Mouse (Mus musculus) hindbrain, embryonic 14.5 days (tissue): ENCODE results near the gene Dlgap4. TPM values are rescaled to one million over a fixed set of nuclear protein-coding genes. Genes with fewer than 3 reads are reported as not detected.

Experiments used
- ATAC-seq: fragments of 200-750 bp; cut with Nextera tagmentation; 2 replicates; pipeline ENCODE4 v1.8.0; 2017; ENCODE audit warnings: moderate number of reproducible peaks, mild to moderate bottlenecking, moderate TSS enrichment, moderate library complexity; ENCODE audit not compliant: low FRiP score
- DNase-seq: peaks from one replicate; pipeline ENCODE4 v3.0.0-alpha.2; 2015; ENCODE audit warnings: low spot score
- H3K27ac ChIP-seq: fragments of 300-500 bp; sonication (generic); 2 replicates; pipeline ENCODE4 v1.5.1; 2014; ENCODE audit warnings: mild to moderate bottlenecking, moderate library complexity
- H3K27me3 ChIP-seq: fragments of 300-500 bp; sonication (generic); 2 replicates; pipeline ENCODE4 v1.6.1; 2014; ENCODE audit warnings: mild to moderate bottlenecking, low read length, mixed read lengths; ENCODE audit not compliant: control insufficient read depth, insufficient read depth
- H3K36me3 ChIP-seq: fragments of 300-500 bp; sonication (generic); replicated peaks from 2 replicates; pipeline ENCODE4 v1.6.1; 2014; ENCODE audit not compliant: control insufficient read depth, insufficient read depth
- H3K4me1 ChIP-seq: fragments of 300-500 bp; sonication (generic); replicated peaks from 2 replicates; pipeline ENCODE4 v1.6.1; 2014; ENCODE audit warnings: antibody characterized with exemption, low read length, mixed read lengths; ENCODE audit not compliant: control insufficient read depth, insufficient read depth
- H3K4me2 ChIP-seq: fragments of 300-500 bp; sonication (generic); replicated peaks from 2 replicates; pipeline ENCODE4 v1.6.1; 2014; ENCODE audit warnings: mild to moderate bottlenecking, moderate library complexity
- H3K4me3 ChIP-seq: fragments of 300-500 bp; sonication (generic); replicated peaks from 2 replicates; pipeline ENCODE4 v1.5.1; 2014; ENCODE audit warnings: mild to moderate bottlenecking, low read length
- H3K9ac ChIP-seq: fragments of 300-500 bp; sonication (generic); 2 replicates; pipeline ENCODE4 v1.6.1; 2014
- H3K9me3 ChIP-seq: fragments of 300-500 bp; sonication (generic); 2 replicates; pipeline ENCODE4 v1.6.1; 2016; ENCODE audit warnings: low read length; ENCODE audit not compliant: control insufficient read depth
- WGBS: fragments of 180-500 bp; shearing (Covaris S2); extraction: QIAGEN DNeasy Blood & Tissue Kit; methylation state at CpG from one replicate; pipeline ENCODE4 v1.1.7; 2014; 5-methylcytosine and 5-hydroxymethylcytosine counted together
- polyA plus RNA-seq: library from polyadenylated mRNA; unstranded; fragments of >200 nt; fragmentation: Nextera tagmentation; extraction: Ambion mirVana; gene quantifications from 2 replicates; pipeline ENCODE4 v1.2.1, GENCODE M21; 2014

Dlgap4 gene
- polyA plus RNA-seq, 1 experiment from 2014 or later, result 220 TPM

DNA sequence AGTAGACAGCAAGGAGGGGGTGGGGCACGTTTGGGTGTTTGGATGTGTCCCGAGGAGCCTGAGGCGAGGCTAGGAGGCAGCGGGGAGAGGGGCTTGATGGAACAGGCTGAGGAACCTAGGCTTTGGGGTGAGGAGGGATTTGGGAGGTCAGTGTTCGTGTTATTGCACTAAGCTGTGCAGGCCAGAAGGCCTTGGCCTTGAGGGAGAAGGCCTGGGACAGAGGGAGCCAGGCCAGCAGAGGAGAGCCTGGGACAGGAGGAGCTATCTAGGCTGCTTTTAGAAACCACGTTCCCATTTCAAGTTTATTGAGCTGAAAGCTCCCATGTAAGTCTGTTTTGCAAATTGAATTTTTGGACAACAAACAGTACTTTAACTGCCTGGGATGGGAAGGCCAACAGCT is 46.5 kb downstream of the Dlgap4 start:
- Histone ChIP-seq H3K9me3 (no peaks in the 10 kb centered on the region), H3K36me3 (no peaks in the 10 kb centered on the region), H3K27ac (no peak overlapping the region), H3K4me1 (no peaks in the 10 kb centered on the region), H3K4me3 (no peak overlapping the region), H3K27me3 (no peaks in the 10 kb centered on the region), H3K4me2 (no peak overlapping the region), H3K9ac (no peak overlapping the region)
- ATAC-seq (no peak), DNase-seq (no peak)
- WGBS, result 87% methylated on average over 6 of the region's 6 CpGs

DNA sequence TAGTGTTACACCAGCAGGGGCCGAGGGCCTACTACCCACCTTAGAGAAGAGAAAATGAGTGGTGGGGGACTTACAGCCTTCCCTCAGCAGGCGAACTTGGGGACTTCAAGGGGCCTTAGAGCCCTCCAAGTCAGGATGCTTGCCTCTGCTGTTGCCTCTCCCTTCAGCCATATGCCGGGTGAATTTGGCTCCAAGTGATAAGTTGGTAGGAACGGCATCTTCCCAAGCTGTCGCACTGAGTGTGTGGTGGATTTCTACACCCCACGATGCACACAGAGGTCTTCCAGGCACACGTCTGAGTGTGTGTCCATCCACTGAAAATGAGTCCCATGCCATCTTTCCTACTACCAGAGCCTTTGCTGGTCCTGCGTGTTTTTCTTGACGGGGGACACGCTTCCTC is 49.7 kb downstream of the Dlgap4 start:
- Histone ChIP-seq H3K36me3 (no peaks in the 10 kb centered on the region), H3K27ac (no peak overlapping the region), H3K4me1 (peaks cover 4% of the 10 kb centered on the region), H3K27me3 (no peaks in the 10 kb centered on the region), H3K4me3 (no peak overlapping the region), H3K9ac (no peak overlapping the region), H3K9me3 (no peaks in the 10 kb centered on the region), H3K4me2 (no peak overlapping the region)
- no peak for ATAC-seq
- 88% methylated on average over 10 of the region's 10 CpGs for WGBS
- DNase-seq, result no peak

DNA sequence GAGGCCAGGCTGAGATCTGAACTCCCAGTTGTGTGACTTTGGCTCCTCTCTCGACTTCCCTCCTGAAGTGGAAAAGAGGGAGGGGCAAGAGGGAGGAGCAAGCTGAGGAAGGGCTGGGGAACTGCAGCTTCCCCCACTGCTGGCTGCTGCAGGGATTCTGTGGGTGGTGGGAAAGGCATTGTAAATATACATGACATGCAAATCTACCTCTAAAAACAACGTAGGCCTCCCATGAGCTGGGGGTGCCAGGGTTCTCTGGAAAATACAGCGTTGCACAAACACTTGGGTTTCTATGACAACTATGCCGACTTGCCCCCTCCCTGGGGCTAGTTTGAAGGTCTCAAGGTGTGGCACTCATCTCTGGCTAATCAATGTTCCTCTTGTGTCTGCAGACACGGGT is 50.9 kb downstream of the Dlgap4 start:
- H3K4me3 ChIP-seq, result no peak overlapping the region
- no peak overlapping the region for H3K9ac ChIP-seq
- no peak overlapping the region for H3K27ac ChIP-seq
- H3K9me3 ChIP-seq, result no peaks in the 10 kb centered on the region
- ATAC-seq (no peak), DNase-seq (no peak)
- 25% methylated on average over 5 of the region's 5 CpGs for WGBS
- peaks cover 4% of the 10 kb centered on the region for H3K4me1 ChIP-seq
- no peak overlapping the region for H3K4me2 ChIP-seq
- no peaks in the 10 kb centered on the region for H3K27me3 ChIP-seq
- H3K36me3 ChIP-seq, result no peaks in the 10 kb centered on the region

DNA sequence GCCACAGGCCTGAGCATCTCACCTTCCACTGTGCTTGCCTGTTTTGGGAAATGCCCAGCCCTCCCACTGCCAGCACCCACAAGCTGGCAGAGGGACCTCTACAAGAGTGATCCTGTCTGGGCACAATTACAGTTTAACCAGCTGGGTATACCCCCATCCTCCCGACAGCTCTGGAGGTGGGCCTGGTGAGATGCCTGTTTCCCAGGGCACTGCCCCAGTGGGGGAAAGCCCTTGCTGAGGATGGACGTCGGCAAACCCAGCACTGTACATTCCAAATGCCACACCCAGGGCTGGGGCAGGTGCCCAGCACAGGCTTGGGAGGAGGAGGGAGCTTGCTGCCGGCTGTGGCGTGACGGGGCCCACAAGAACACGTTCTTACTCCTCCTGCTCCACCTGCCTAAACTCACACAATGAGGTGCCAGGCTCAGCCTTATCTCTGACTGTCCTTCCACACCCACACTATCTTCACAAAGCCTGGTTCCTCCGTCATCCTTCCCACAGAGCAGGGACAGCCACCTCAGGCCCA is 51.6 kb downstream of the Dlgap4 start:
- no peak overlapping the region for H3K9ac ChIP-seq
- ATAC-seq (0 out of 2 replicates have a peak, but pooled peaks have one; percentile 29), DNase-seq (no peak)
- WGBS, result 66% methylated on average over 8 of the region's 8 CpGs
- peaks cover 4% of the 10 kb centered on the region for H3K4me1 ChIP-seq
- H3K36me3 ChIP-seq, result no peaks in the 10 kb centered on the region
- H3K27me3 ChIP-seq, result no peaks in the 10 kb centered on the region
- no peak overlapping the region for H3K4me2 ChIP-seq
- no peak overlapping the region for H3K27ac ChIP-seq
- H3K4me3 ChIP-seq, result no peak overlapping the region
- no peaks in the 10 kb centered on the region for H3K9me3 ChIP-seq

DNA sequence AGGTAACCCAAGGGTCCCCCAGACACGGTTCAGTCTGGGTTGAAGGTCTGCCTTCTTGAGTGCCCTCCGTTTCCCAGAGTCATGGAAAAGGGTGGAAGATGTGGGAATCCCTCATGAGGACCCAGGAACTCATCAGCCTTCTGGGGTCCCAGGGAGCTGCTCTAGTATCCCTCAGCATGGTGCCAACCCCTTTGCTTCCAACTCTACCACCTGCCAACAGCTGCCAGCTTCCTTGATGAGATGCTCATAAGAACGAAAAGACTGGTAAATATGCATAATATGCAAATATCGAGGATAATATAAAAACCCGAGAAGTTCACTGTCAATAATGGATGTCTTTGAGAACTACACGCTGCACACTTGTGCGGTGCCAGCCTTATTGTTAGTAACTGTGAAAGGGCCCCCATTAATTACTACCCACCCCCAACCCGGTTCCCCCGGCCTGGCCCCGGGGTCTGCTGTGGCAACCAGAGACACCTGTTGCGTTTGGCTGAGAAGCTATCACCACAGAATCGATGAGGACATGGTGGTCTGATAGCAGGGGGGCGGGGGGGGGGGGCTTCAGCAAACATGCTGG is 52.2 kb downstream of the Dlgap4 start:
- H3K4me1 ChIP-seq, result peaks cover 4% of the 10 kb centered on the region
- no peaks in the 10 kb centered on the region for H3K9me3 ChIP-seq
- DNase-seq (no peak), ATAC-seq (peak; percentile 32; the same call in 1 of the 2 replicates)
- H3K27me3 ChIP-seq, result no peaks in the 10 kb centered on the region
- no peak overlapping the region for H3K4me3 ChIP-seq
- H3K9ac ChIP-seq, result no peak overlapping the region
- H3K27ac ChIP-seq, result no peak overlapping the region
- no peaks in the 10 kb centered on the region for H3K36me3 ChIP-seq
- H3K4me2 ChIP-seq, result no peak overlapping the region
- WGBS, result 52% methylated on average over 13 of the region's 13 CpGs

DNA sequence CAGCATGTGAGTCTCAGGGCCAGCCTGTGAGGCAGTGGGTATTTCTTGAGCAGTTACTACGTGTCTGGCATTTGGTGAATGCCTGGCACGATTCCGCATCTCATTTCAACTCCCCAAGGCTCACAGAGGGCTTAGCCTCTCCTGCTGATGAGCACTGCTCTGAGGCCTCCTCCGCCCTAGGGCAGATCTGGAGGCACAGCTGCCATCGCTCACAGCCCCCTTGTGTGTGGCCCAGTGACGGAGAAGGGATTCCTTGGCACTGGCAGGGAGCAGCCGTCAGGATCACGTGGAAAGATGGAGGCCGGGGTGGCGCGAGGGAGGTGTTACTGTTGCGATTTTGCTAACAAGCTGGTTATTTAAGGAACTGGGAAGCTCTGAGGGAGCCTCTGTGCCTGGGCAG is 52.7 kb downstream of the Dlgap4 start:
- Histone ChIP-seq H3K9me3 (no peaks in the 10 kb centered on the region), H3K36me3 (no peaks in the 10 kb centered on the region), H3K4me3 (no peak overlapping the region), H3K4me2 (0 out of 2 replicates have a peak overlapping the region, but pooled peaks have one; percentile 1), H3K27me3 (no peaks in the 10 kb centered on the region), H3K4me1 (peaks cover 4% of the 10 kb centered on the region), H3K9ac (no peak overlapping the region), H3K27ac (no peak overlapping the region)
- WGBS, result 19% methylated on average over 12 of the region's 12 CpGs
- DNase-seq (peak; percentile 39), ATAC-seq (peak; percentile 71)

DNA sequence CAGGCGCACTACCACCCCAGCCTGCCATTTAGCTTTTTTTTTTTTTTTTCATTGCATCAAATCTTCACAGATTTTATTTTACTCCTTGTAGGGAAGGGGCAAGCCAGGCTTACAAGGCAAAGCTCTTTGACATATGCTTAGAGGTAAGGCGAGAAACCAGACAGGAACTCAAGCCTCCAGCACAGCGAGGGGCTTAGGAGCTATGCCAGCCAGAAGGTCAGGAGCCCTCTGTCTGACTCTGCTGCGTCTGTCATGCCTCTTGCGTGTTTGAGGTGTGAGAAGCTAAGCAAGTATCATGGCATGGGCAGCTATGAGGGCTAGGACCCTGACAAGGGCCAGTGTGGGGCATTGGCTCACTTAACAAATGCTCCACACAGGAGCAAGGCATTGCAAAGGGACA is 53.8 kb downstream of the Dlgap4 start:
- H3K4me1 ChIP-seq, result peaks cover 4% of the 10 kb centered on the region
- no peaks in the 10 kb centered on the region for H3K9me3 ChIP-seq
- no peak overlapping the region for H3K9ac ChIP-seq
- no peaks in the 10 kb centered on the region for H3K27me3 ChIP-seq
- H3K4me3 ChIP-seq, result no peak overlapping the region
- no peak for ATAC-seq
- no peak overlapping the region for H3K27ac ChIP-seq
- H3K4me2 ChIP-seq, result no peak overlapping the region
- H3K36me3 ChIP-seq, result no peaks in the 10 kb centered on the region
- DNase-seq, result no peak
- WGBS, result 82% methylated on average over 5 of the region's 5 CpGs

DNA sequence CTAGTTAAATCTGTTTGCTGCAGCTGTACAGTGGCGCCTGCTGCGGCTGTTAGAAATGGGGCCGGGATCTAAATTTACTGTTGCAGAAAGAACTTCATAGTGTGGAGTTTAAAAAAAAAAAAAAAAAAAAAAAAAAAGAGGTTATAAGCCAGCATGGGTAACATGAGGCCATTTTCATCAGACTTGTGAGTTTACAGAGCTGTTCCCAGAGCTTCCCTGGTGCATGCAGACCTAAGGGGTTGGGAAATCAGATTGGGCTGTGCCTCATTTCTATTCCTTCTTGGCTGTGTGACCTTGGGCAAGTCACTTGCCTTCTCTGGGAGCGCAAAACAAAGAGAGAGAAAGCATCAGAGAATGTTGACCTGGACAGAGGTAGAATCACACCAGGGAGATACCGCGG is 55.1 kb downstream of the Dlgap4 start:
- H3K9me3 ChIP-seq, result no peaks in the 10 kb centered on the region
- H3K27ac ChIP-seq, result no peak overlapping the region
- no peak for ATAC-seq
- DNase-seq, result no peak
- H3K9ac ChIP-seq, result no peak overlapping the region
- WGBS, result 94% methylated on average over 6 of the region's 6 CpGs
- H3K4me2 ChIP-seq, result no peak overlapping the region
- no peak overlapping the region for H3K4me3 ChIP-seq
- no peaks in the 10 kb centered on the region for H3K36me3 ChIP-seq
- H3K4me1 ChIP-seq, result peaks cover 4% of the 10 kb centered on the region
- no peaks in the 10 kb centered on the region for H3K27me3 ChIP-seq

DNA sequence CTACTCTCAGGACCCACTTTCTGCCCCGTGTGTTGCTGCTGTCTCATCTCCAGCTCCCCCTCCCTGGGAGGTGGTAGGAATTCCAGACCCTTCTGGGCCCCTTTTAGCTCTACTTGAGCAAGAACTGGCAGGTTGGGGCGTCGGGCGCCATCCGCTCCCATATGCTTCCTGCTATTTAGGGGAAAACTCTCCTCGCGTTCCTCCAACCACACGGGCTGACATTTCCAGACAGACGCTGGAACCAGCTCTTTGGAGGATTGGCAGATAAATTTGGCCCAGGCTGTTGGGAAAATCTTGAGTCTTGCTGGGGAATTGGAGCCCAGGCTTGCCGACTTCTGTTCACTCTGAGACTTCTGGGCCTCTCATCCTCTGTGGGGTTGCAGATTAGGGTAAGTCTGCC is 59.8 kb downstream of the Dlgap4 start:
- no peak for ATAC-seq
- Histone ChIP-seq H3K27me3 (no peaks in the 10 kb centered on the region), H3K27ac (no peak overlapping the region), H3K9me3 (no peaks in the 10 kb centered on the region), H3K4me1 (0 out of 2 replicates have a peak, but pooled peaks cover 3% of the 10 kb centered on the region), H3K4me2 (no peak overlapping the region), H3K9ac (no peak overlapping the region), H3K36me3 (no peaks in the 10 kb centered on the region), H3K4me3 (no peak overlapping the region)
- WGBS, result 88% methylated on average over 10 of the region's 10 CpGs
- no peak for DNase-seq
